Mouse (Mus musculus) ES-Bruce4 (cell line): ENCODE data around the gene Ltv1.

Experiments
- CTCF ChIP-seq: IDR thresholded peaks from one replicate; pipeline ENCODE4 v1.8.1; 2011; ENCODE audit warnings: low read depth, low read length
- EP300 ChIP-seq: IDR thresholded peaks from 2 replicates; pipeline ENCODE4 v1.6.1; 2011; ENCODE audit warnings: low read depth, low read length; ENCODE audit not compliant: insufficient read depth

GRCm38 (mm10) chr10:13209506-13209905, 16.5 kb upstream of the Ltv1 start:
- TF ChIP-seq EP300, result no peak
- no peak for TF ChIP-seq CTCF
